Mouse (Mus musculus): ENCODE data around the gene Casd1. TPM values are rescaled to one million over a fixed set of nuclear protein-coding genes. Genes with fewer than 3 reads are reported as not detected.

Casd1 gene
- polyA plus RNA-seq (2021; fragmentation: Nextera tagmentation): 14.4 and 15.6 TPM in 2 replicates
- long read RNA-seq, experiment 1, transcript Casd1-201 (18 exons, 3,961 nt): major isoform, 18 of 41 reads
- long read RNA-seq, experiment 1, partial matches to known transcripts: 22 of 41 reads
- long read RNA-seq, experiment 1, other reads (novel, unspliced or antisense): 1 of 41 reads
- long read RNA-seq, experiment 2, transcript Casd1-201 (18 exons, 3,961 nt): major isoform, 129 of 165 reads
- long read RNA-seq, experiment 2, partial matches to known transcripts: 17 of 165 reads
- long read RNA-seq, experiment 2, other reads (novel, unspliced or antisense): 19 of 165 reads

DNA sequence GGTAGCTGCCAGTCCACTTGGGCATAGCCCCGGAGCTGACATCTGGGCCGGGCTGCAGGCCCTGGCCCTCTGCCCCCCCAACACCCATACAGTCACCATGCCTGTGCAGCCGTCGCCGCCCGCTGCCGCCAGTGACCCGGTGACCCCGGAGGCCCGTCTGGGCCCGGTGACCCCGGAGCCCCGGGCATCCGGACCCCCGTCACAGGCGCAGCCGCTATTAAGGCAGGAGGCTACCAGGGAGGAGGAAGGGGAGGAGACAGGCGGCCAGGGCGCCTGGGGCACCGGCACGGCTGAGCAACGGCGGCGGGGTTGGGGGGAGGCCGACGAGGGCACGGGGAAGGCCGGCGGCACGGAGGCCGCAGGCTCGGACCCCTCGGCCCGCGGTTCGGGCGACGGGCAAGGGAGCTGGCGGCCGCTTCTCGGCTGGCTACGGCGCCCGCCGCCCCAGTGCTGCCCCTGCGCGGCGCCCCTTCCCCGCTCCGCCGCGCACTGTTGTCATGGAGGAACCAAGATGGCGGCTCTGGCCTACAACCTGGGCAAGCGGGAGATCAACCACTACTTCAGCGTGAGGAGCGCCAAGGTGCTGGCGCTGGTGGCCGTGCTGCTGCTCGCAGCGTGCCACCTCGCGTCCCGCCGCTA, at the start of gene Casd1:
TSS of gene Casd1 (plus strand) at position 182 of the 639 bp plus-strand sequence.

Other genes starting within 250 kb of the Casd1 start
- 1.3 and 1.5 TPM in 2 replicates for gene Col1a2, start 96.0 kb upstream of the Casd1 start, polyA plus RNA-seq (2021; fragmentation: Nextera tagmentation)
- 20.5 and 21.6 TPM in 2 replicates for gene Sgce, start 146.4 kb downstream of the Casd1 start, polyA plus RNA-seq (2021; fragmentation: Nextera tagmentation)
- gene Peg10, start 146.5 kb downstream of the Casd1 start, polyA plus RNA-seq (2021; fragmentation: Nextera tagmentation): 0.73 and 0.84 TPM in 2 replicates

Measured in layer of hippocampus, adult 6 months (tissue).